In the genomic region with DNA sequence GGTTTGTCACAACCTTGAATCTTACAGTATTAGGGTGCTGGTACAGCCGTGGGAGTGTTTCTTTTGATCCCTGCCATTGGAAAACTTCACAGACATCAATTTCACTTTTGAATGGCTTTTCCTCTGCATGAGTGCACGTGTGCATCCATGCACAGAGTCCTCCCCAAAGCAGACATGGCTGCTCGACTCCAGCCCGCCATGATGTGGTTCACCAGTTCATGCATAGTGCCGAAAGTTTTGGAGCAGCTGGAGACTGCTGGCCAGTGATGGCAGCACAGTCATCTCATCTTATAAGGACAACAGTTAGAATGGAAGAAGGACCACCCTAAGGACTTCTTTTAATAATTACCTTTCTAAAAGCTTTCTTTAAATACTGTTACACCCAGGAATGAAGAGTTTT, we compare ENCODE assay signal across 16 mouse cellular contexts.
"Had no signal": no experiment of that assay in that cellular context is flagged by ENCODE, and none has a peak within 500 bp of the region (broad histone marks: within the 10 kb centered on the region; RNA-seq: fewer than 3 reads in every experiment).

No protein-coding gene starts in this region.

- H3K27me3 ChIP-seq: neural tube, embryonic 13.5 days; neural tube, embryonic 15.5 days; stomach, embryonic 15.5 days had no signal

- H3K36me3 ChIP-seq: neural tube, embryonic 13.5 days; neural tube, embryonic 15.5 days; stomach, embryonic 15.5 days had no signal

- H3K9ac ChIP-seq: neural tube, embryonic 13.5 days; neural tube, embryonic 15.5 days; stomach, embryonic 15.5 days had no signal

- H3K27ac ChIP-seq: neural tube, embryonic 13.5 days; neural tube, embryonic 15.5 days; stomach, embryonic 15.5 days; stomach, postnatal 0 days had no signal

- H3K9me3 ChIP-seq: neural tube, embryonic 13.5 days; stomach, embryonic 15.5 days had no signal

- H3K4me2 ChIP-seq: neural tube, embryonic 13.5 days; neural tube, embryonic 15.5 days; stomach, embryonic 15.5 days had no signal

- H3K4me3 ChIP-seq: neural tube, embryonic 13.5 days; neural tube, embryonic 15.5 days; stomach, embryonic 15.5 days had no signal

- DNase-seq: retina, postnatal 1 day; right cerebral cortex, adult 18-20 months; right cerebral cortex, postnatal 14 days; right cerebral cortex, postnatal 25 days; right cerebral cortex, postnatal 4 days; spleen, adult 18-20 months; thymus, adult 18-20 months; thymus, adult 2 months; thymus, postnatal 14 days; thymus, postnatal 25 days; thymus, postnatal 36 days; thymus, postnatal 4 days had no signal

- H3K4me1 ChIP-seq: neural tube, embryonic 13.5 days; neural tube, embryonic 15.5 days; stomach, embryonic 15.5 days had no signal
